Mouse (Mus musculus): ENCODE results near the gene Bmp5.

Bmp5 gene

GRCm38 (mm10) chr9:75840841-75841240, 65.7 kb downstream of the Bmp5 start:
- DNase-seq (ENCODE audit: low spot score): no peak

GRCm38 (mm10) chr9:75846010-75846409, 70.8 kb downstream of the Bmp5 start:
- no peak for DNase-seq (ENCODE audit: low spot score)

GRCm38 (mm10) chr9:75850670-75851228, 75.6 kb downstream of the Bmp5 start:
- no peak for DNase-seq (ENCODE audit: low spot score)

GRCm38 (mm10) chr9:75858161-75858560, 83.0 kb downstream of the Bmp5 start:
- DNase-seq (ENCODE audit: low spot score): no peak

GRCm38 (mm10) chr9:75858939-75859338, 83.8 kb downstream of the Bmp5 start:
- no peak for DNase-seq (ENCODE audit: low spot score)

- no peak for DNase-seq (ENCODE audit: low spot score)
Observed at GRCm38 (mm10) chr9:75870332-75871177, 95.4 kb downstream of the Bmp5 start.

GRCm38 (mm10) chr9:75876333-75876732, 101.2 kb downstream of the Bmp5 start:
- DNase-seq (ENCODE audit: low spot score): no peak

- DNase-seq (ENCODE audit: low spot score): no peak
Observed at GRCm38 (mm10) chr9:75883481-75884190, 108.5 kb downstream of the Bmp5 start.

- DNase-seq (ENCODE audit: low spot score): no peak
Observed at GRCm38 (mm10) chr9:75886801-75887544, 111.8 kb downstream of the Bmp5 start.

GRCm38 (mm10) chr9:75896918-75897317, 121.8 kb downstream of the Bmp5 start:
- no peak for DNase-seq (ENCODE audit: low spot score)

GRCm38 (mm10) chr9:75898022-75898421, 122.9 kb downstream of the Bmp5 start:
- no peak for DNase-seq (ENCODE audit: low spot score)

- DNase-seq (ENCODE audit: low spot score): no peak
Observed at GRCm38 (mm10) chr9:75901219-75901618, 126.1 kb downstream of the Bmp5 start.

- DNase-seq (ENCODE audit: low spot score): no peak
Observed at GRCm38 (mm10) chr9:75905497-75905896, 130.3 kb downstream of the Bmp5 start.

- DNase-seq (ENCODE audit: low spot score): peak; percentile 9
Observed at GRCm38 (mm10) chr9:75910112-75910799, 135.1 kb downstream of the Bmp5 start.

GRCm38 (mm10) chr9:75911542-75911941, 136.4 kb downstream of the Bmp5 start:
- no peak for DNase-seq (ENCODE audit: low spot score)

- no peak for DNase-seq (ENCODE audit: low spot score)
Observed at GRCm38 (mm10) chr9:75916027-75916426, 140.9 kb downstream of the Bmp5 start.

- no peak for DNase-seq (ENCODE audit: low spot score)
Observed at GRCm38 (mm10) chr9:75927196-75927880, 152.2 kb downstream of the Bmp5 start.

- no peak for DNase-seq (ENCODE audit: low spot score)
Observed at GRCm38 (mm10) chr9:75928068-75928467, 152.9 kb downstream of the Bmp5 start.

GRCm38 (mm10) chr9:75944663-75945062, 169.5 kb downstream of the Bmp5 start:
- no peak for DNase-seq (ENCODE audit: low spot score)
